Mouse (Mus musculus): ENCODE results near the gene Vstm2a. TPM values are rescaled to one million over a fixed set of nuclear protein-coding genes. Genes with fewer than 3 reads are reported as not detected.

Gene Vstm2a
- 88.0 and 100 TPM in 2 replicates for polyA plus RNA-seq (2012; rRNA removed)

DNA sequence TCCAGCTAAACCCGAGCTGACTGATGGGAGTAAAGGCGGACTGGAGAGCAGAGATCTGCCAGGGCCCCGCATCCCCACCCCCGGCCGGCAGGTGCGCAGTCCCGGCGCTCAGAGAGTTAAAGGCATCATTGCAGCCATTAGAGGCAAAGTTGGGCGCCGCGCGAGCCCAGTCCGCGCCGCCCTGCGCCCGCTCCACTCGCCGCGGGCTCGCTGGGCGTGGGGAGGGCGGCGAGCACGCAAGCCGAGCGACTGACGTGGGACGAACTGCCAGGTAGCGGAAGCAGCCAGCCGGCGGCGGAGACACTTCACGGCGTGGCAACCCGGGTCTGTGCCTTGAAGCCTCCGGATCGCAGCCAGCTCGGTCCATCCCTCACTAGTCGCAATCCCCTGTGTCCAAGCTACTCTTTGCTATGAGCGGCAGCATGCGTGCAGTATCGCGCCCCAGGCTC lies at the start of gene Vstm2a:
Vstm2a (plus strand) TSS at position 252 of the 449 bp plus-strand sequence.
- DNase-seq (ENCODE audit: extremely low spot score in 1 of 2, low spot score in 1 of 2): peak; percentile 52 to 75

GRCm38 (mm10) chr11:16257011-16257410 lies 513 bp upstream of the Vstm2a start:
- peak in 1 of 2 experiments; percentile 42 for DNase-seq (ENCODE audit: extremely low spot score in 1 of 2, low spot score in 1 of 2)

GRCm38 (mm10) chr11:16258300-16258699 lies 776 bp downstream of the Vstm2a start:
- peak in 1 of 2 experiments; percentile 43 for DNase-seq (ENCODE audit: extremely low spot score in 1 of 2, low spot score in 1 of 2)

DNA sequence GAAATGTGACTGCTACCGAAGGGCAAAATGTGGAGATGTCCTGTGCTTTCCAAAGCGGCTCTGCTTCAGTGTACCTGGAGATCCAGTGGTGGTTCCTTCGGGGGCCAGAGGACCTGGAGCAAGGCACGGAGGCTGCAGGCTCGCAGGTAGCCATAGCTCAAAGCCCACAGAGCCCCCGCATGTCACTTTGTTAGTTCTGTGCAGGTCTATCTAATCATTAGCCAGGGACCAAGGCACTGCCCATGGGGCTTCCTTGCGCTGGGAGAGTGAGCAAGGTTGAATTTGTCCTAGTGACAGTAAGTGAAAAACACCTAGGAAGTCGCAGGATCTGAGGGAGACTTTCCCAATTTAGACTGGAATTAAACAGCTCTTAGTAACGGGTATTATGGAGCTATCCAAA lies 2.4 kb downstream of the Vstm2a start:
- DNase-seq (ENCODE audit: extremely low spot score in 1 of 2, low spot score in 1 of 2): peak in 1 of 2 experiments; percentile 19

DNA sequence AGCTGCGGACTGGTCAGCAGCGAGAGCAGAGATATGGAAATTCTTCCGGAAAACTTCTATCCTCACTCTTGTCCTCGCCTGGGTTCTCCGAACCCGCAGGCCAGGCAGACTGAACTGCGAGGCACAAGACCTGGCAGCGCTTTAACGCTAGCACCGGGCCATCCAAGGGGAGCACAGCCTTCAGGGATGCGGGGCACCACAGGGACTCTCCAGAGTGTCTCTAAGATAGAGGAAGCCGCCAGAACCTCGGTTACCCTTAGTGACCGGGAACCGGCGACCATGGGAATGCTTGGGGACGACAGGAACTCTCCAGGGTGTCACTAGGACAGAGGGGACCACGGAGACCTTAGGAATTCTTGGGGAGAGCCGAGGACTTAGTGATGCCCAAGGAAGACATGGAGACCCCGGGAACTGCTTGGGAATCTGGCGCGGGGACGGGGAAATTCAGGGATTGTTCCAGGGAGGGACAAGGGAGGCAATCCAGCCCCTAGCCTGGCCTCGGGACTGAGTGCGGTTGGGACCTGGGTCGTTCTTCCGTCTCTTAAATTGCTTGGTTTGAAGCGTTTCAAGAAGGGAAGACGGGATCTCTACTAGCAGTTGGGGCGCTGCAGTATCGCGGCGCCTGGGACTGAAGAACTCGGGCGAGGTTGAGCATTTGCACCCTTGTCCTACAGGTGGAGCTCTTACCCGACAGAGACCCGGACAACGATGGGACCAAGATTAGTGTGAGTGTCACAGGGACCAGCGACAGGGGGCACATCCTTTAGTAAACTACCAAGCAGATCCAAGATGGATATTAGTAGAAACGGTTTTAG lies 3.4 kb downstream of the Vstm2a start:
- peak; percentile 46 to 90 for DNase-seq (ENCODE audit: extremely low spot score in 1 of 2, low spot score in 1 of 2)

DNA sequence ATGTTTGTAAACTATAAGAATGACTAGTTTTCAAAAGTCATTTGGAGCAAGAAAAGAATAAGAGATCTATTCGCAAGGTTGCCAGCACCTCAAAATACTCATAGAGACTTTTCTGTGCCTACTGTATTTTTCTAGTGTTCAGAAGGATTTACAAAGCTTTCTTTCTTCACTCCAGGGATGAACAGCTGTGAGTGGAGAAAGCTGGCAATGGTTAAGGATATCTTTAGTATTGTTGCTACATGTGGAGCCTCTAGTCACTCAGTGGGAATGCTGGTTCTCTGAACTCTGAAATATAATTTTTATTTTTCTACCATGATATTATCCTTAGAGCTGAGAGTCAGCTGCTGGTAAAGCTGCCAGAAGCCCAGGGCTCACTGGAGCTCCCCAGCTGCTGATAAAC lies 10.9 kb downstream of the Vstm2a start:
- DNase-seq (ENCODE audit: extremely low spot score in 1 of 2, low spot score in 1 of 2): peak in 1 of 2 experiments; percentile 37

GRCm38 (mm10) chr11:16290381-16290780 lies 32.9 kb downstream of the Vstm2a start:
- DNase-seq (ENCODE audit: extremely low spot score in 1 of 2, low spot score in 1 of 2): no peak

DNA sequence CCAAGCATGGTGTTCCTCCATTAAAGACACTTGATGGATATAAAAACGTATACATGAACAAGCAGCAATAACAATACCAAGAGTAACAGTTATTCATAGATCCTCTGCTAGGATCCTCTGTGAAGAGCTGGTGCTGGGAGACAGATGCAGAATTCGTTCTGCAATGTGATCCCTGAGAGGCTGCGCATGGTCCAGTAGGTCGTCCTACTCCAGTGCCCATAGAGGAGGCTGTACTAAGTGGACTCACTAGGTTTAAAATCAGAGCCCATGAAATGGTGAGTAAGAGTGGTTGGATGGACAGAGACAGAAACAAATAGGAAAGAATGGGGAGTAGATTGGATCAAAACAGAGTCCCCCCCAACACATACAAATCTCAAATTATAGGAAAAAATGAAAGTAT lies 35.4 kb downstream of the Vstm2a start:
- no peak for DNase-seq (ENCODE audit: extremely low spot score in 1 of 2, low spot score in 1 of 2)

- DNase-seq (ENCODE audit: extremely low spot score in 1 of 2, low spot score in 1 of 2): no peak
These were observed 39.0 kb downstream of the Vstm2a start for GRCm38 (mm10) chr11:16296521-16296920.

- DNase-seq (ENCODE audit: extremely low spot score in 1 of 2, low spot score in 1 of 2): no peak
These were observed 42.0 kb downstream of the Vstm2a start for GRCm38 (mm10) chr11:16299492-16299891.

DNA sequence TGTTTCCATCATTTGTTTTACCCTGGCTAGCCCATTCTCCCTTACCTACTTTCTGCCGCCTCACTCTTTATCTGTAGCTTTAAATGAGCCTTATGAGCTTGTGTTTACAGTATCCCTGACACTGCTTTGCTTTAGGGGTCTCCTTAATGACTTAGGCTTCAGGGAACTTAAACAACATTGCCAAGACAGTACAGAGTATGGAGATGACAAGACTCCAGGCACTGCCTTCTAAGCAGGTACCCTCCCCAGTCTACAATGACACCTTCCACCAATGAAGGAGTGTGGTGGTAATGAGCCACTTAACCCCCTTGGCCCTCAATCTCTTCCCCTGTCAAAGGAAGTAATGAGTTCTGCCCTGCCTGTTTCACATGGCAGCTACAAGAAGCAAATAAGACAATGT lies 42.4 kb downstream of the Vstm2a start:
- no peak for DNase-seq (ENCODE audit: extremely low spot score in 1 of 2, low spot score in 1 of 2)

- DNase-seq (ENCODE audit: extremely low spot score in 1 of 2, low spot score in 1 of 2): peak; percentile 8 to 55
These were observed 43.2 kb downstream of the Vstm2a start for GRCm38 (mm10) chr11:16300709-16301108.

GRCm38 (mm10) chr11:16315097-16315496 lies 57.6 kb downstream of the Vstm2a start:
- no peak for DNase-seq (ENCODE audit: extremely low spot score in 1 of 2, low spot score in 1 of 2)

GRCm38 (mm10) chr11:16345179-16345578 lies 87.7 kb downstream of the Vstm2a start:
- no peak for DNase-seq (ENCODE audit: extremely low spot score in 1 of 2, low spot score in 1 of 2)

GRCm38 (mm10) chr11:16345676-16346075 lies 88.2 kb downstream of the Vstm2a start:
- no peak for DNase-seq (ENCODE audit: extremely low spot score in 1 of 2, low spot score in 1 of 2)

GRCm38 (mm10) chr11:16351915-16352314 lies 94.4 kb downstream of the Vstm2a start:
- DNase-seq (ENCODE audit: extremely low spot score in 1 of 2, low spot score in 1 of 2): no peak

DNA sequence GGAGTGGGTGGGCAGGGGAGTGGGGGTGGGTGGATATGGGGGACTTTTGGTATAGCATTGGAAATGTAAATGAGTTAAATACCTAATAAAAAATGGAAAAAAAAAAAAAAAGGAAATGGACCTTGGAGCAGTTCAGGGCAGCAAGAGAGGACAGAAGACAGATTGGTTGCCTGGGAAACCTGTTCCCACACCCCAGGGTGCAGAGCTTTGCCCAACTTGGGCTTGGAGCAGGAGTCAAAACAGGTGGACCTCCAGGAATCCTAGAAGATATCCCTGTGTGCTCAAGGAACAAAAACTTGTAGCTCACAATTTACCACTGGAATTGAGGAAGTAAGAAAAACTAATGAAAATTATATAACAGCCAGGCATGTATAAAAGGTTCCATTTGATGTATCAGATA lies 96.8 kb downstream of the Vstm2a start:
- no peak for DNase-seq (ENCODE audit: extremely low spot score in 1 of 2, low spot score in 1 of 2)

GRCm38 (mm10) chr11:16366852-16367587 lies 109.5 kb downstream of the Vstm2a start:
- DNase-seq (ENCODE audit: extremely low spot score in 1 of 2, low spot score in 1 of 2): no peak

DNA sequence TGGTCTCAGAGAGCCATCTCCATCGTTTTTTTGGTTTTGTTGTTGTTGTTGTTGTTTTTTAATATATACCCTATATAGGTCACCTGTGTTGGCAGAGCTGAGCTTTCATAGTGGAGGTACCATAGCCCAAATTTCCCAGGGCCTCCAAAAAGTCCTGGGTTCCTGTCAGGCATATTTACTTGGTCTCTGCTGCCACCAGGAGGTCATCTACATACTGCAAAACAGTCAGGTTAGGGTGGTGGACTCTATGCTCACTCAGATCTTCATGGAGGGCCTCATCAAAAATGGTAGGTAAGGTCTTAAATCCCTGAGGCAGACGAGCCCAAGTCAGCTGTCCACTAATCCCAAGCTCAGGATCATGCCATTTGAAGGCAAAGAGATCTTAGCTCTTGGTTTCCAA lies 146.1 kb downstream of the Vstm2a start:
- peak in 1 of 2 experiments; percentile 70 for DNase-seq (ENCODE audit: extremely low spot score in 1 of 2, low spot score in 1 of 2)

DNA sequence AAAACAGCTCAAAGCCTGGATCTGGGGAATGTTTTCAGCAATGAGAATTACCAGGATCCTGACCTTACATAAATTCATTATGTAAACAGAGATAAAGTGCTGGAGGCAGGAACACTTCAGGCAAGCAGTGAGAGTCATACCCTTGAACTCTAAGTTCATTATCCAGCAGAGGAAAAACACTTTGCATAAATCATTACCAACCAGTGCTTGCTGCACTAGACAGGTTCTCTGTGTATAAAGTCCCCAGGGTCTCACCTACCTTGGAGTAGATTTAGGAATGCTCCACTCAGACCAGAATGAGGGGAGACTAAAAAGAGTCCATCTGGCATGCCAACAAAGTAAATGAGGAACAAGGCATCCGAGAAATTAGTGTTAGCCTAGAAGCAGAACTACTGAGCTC lies 154.2 kb downstream of the Vstm2a start:
- DNase-seq (ENCODE audit: extremely low spot score in 1 of 2, low spot score in 1 of 2): no peak

GRCm38 (mm10) chr11:16412609-16413008 lies 155.1 kb downstream of the Vstm2a start:
- peak; percentile 20 to 82 for DNase-seq (ENCODE audit: extremely low spot score in 1 of 2, low spot score in 1 of 2)

Measured in frontal cortex, adult 2 months (tissue).